Mouse (Mus musculus) stomach, postnatal 0 days (tissue): ENCODE results near the gene Eif1.
"Not testable (repeated sequence)": the region's sequence is repeated elsewhere in the genome, so short reads cannot be mapped to it uniquely, and the experiment has no call there.

ENCODE experiments used
- CTCF ChIP-seq: IDR thresholded peaks from 2 replicates; pipeline ENCODE4 v1.5.1; 2016; ENCODE audit warnings: antibody characterized with exemption, low read depth, mild to moderate bottlenecking, moderate library complexity
- EP300 ChIP-seq: optimal IDR thresholded peaks from 2 replicates; pipeline ENCODE3; 2016; ENCODE audit warnings: antibody characterized with exemption

DNA sequence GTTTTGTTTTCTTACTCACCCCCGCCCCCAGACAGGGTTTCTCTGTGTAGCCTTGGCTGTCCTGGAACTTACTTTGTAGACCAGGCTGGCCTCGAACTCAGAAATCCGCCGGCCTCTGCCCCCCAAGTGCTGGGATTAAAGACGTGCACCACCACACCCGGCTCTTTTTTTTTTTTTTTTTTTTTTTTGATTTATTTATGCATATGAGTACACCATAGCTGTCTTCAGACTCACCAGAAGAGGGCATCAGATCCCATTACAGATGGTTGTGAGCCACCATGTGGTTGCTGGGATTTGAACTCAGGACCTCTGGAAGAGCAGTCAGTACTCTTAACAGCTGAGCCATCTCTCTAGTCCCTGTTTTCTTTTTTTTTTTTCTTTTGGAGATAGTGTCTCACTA lies 11.0 kb upstream of the Eif1 start:
- TF ChIP-seq CTCF, EP300: not testable (repeated sequence)
